Mouse (Mus musculus) forebrain, postnatal 0 days (tissue): ENCODE measurements around the gene Mrln. TPM values are rescaled to one million over a fixed set of nuclear protein-coding genes. Genes with fewer than 3 reads are reported as not detected.
A peak's percentile ranks its signal among the peaks of the same experiment; 100 is the strongest.

ENCODE experiments used
- ATAC-seq: fragments of 200-750 bp; cut with Nextera tagmentation; 2 replicates; pipeline ENCODE4 v1.8.0; 2017; ENCODE audit warnings: mild to moderate bottlenecking, moderate library complexity
- DNase-seq: peaks from one replicate; pipeline ENCODE4 v3.0.0-alpha.2; 2015
- H3K27ac ChIP-seq: fragments of 300-500 bp; sonication (generic); 2 replicates; pipeline ENCODE4 v1.5.1; 2014; ENCODE audit warnings: low read depth, mild to moderate bottlenecking, antibody characterized with exemption, low read length, moderate library complexity, mixed read lengths
- H3K27me3 ChIP-seq: fragments of 300-500 bp; sonication (generic); 2 replicates; pipeline ENCODE4 v1.6.1; 2014; ENCODE audit warnings: mild to moderate bottlenecking, low read length, mixed read lengths; ENCODE audit not compliant: insufficient read depth
- H3K36me3 ChIP-seq: fragments of 300-500 bp; sonication (generic); 2 replicates; pipeline ENCODE4 v1.6.1; 2014; ENCODE audit warnings: mild to moderate bottlenecking, moderate library complexity; ENCODE audit not compliant: insufficient read depth
- H3K4me1 ChIP-seq: fragments of 300-500 bp; sonication (generic); 2 replicates; pipeline ENCODE4 v1.6.1; 2014; ENCODE audit warnings: antibody characterized with exemption; ENCODE audit not compliant: insufficient read depth
- H3K4me2 ChIP-seq: fragments of 300-500 bp; sonication (generic); 2 replicates; pipeline ENCODE4 v1.6.1; 2014; ENCODE audit warnings: low read depth, mild to moderate bottlenecking, moderate library complexity
- H3K4me3 ChIP-seq: fragments of 300-500 bp; sonication (generic); 2 replicates; pipeline ENCODE4 v1.5.1; 2014; ENCODE audit warnings: low read depth, low read length, mixed read lengths
- H3K9ac ChIP-seq: fragments of 300-500 bp; sonication (generic); 2 replicates; pipeline ENCODE4 v1.6.1; 2014; ENCODE audit warnings: mild to moderate bottlenecking
- H3K9me3 ChIP-seq: fragments of 300-500 bp; sonication (generic); 2 replicates; pipeline ENCODE4 v1.6.1; 2016; ENCODE audit warnings: low read length
- CTCF ChIP-seq: sonication (generic); IDR thresholded peaks from 2 replicates; pipeline ENCODE4 v1.5.1; 2016; ENCODE audit warnings: antibody characterized with exemption, control low read depth, low read depth
- WGBS: fragments of 180-500 bp; shearing (Covaris S2); extraction: QIAGEN DNeasy Blood & Tissue Kit; methylation state at CpG from one replicate; pipeline ENCODE4 v1.1.7; 2014; 5-methylcytosine and 5-hydroxymethylcytosine counted together
- polyA plus RNA-seq: library from polyadenylated mRNA; unstranded; fragments of >200 nt; fragmentation: Nextera tagmentation; extraction: Ambion mirVana; gene quantifications from 2 replicates; pipeline ENCODE4 v1.2.1, GENCODE M21; 2015
- total RNA-seq: library from RNA; depleted of rRNA; stranded (reverse); fragments of >200 nt; gene quantifications from 2 replicates; pipeline ENCODE4 v1.2.3, GENCODE M21; 2014

The Mrln gene
- total and polyA plus RNA-seq, 2 experiments from 2014 or later, result 1.00 to 2.7 TPM

GRCm38 (mm10) chr10:70250766-70251165, 46.3 kb downstream of the Mrln start:
- Histone ChIP-seq H3K4me3 (no peak overlapping the region), H3K27me3 (no peaks in the 10 kb centered on the region; the same call in 1 of the 2 replicates), H3K9ac (no peak overlapping the region), H3K36me3 (no peaks in the 10 kb centered on the region), H3K4me1 (no peaks in the 10 kb centered on the region), H3K27ac (no peak overlapping the region), H3K9me3 (no peaks in the 10 kb centered on the region), H3K4me2 (no peak overlapping the region)
- TF ChIP-seq CTCF, result no peak
- WGBS, result 86% methylated on average over 6 of the region's 6 CpGs
- ATAC-seq (no peak), DNase-seq (no peak)

DNA sequence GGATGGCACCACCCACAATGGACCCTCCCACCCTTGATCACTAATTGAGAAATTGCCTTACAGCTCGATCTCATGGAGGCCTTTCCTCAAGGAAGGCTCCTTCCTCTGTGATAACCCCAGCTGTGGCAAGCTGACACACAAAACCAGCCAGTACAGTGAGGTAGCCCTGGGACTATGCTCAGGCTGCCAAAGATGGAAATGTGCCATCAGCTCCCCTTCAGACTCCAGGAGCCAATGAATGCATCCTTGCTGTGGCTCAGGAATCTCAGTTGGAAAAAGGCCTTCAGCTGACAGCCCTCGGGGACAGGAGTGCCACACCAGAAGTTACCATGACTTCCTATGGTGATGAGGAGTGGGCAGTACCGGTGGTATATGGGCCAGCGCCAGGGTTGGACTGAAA, 50.2 kb downstream of the Mrln start:
- ATAC-seq (no peak), DNase-seq (no peak)
- WGBS, result 71% methylated on average over 4 of the region's 4 CpGs
- no peaks in the 10 kb centered on the region for H3K4me1 ChIP-seq
- H3K27me3 ChIP-seq, result no peaks in the 10 kb centered on the region
- no peaks in the 10 kb centered on the region for H3K9me3 ChIP-seq
- H3K27ac ChIP-seq, result no peak overlapping the region
- no peak overlapping the region for H3K9ac ChIP-seq
- no peak for TF ChIP-seq CTCF
- H3K4me3 ChIP-seq, result no peak overlapping the region
- H3K36me3 ChIP-seq, result no peaks in the 10 kb centered on the region
- no peak overlapping the region for H3K4me2 ChIP-seq

DNA sequence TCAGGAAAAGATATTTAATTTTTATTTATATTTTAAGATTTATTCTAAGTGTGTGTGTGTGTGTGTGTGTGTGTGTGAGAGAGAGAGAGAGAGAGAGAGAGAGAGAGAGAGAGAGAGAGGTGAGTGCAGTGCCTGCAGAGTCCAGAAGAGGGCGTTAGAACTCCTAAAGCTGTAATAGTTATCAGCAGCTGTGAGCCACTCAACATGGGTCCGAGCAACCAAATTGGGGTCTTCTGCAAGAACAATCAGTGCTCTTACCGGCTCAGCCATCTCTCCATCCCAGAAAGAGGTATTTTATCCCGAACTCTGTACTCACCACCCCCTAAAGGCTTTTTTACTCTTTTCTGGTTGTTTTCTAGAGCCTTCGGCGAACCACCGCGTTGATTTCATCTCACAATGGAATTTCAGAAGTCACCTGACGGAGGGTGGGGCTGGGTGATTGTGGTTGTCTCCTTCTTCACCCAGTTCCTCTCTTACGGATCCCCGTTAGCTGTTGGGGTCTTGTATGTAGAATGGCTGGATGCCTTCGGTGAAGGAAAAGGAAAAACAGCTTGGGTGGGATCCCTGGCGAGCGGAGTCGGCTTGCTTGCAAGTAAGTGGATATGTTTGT, 51.2 kb downstream of the Mrln start:
- DNase-seq (no peak), ATAC-seq (no peak)
- H3K9ac ChIP-seq, result no peak overlapping the region
- TF ChIP-seq CTCF, result no peak
- no peaks in the 10 kb centered on the region for H3K27me3 ChIP-seq
- H3K9me3 ChIP-seq, result no peaks in the 10 kb centered on the region
- no peaks in the 10 kb centered on the region for H3K36me3 ChIP-seq
- no peak overlapping the region for H3K4me2 ChIP-seq
- H3K27ac ChIP-seq, result no peak overlapping the region
- H3K4me3 ChIP-seq, result no peak overlapping the region
- WGBS, result 87% methylated on average over 15 of the region's 15 CpGs
- no peaks in the 10 kb centered on the region for H3K4me1 ChIP-seq

DNA sequence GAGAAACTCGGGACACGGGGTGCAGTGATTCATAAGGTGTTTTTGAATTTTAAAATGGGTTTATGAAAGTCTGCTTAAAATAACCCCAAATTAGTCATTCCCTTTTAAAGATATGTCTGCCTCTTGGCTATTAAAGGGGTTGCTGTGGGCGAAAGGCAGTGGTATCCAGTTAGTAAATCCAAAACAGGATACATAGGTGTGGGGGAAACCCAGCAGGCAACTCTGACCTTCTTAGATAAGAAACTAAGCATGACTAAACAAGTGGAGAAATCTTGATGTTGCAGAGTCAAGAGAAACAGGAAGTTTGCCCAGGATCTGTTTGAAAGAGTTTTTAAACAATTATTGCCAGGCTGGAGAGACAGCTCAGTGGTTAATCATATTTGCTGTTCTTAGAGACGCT, 52.6 kb downstream of the Mrln start:
- no peak overlapping the region for H3K4me3 ChIP-seq
- no peak overlapping the region for H3K4me2 ChIP-seq
- H3K36me3 ChIP-seq, result no peaks in the 10 kb centered on the region
- no peaks in the 10 kb centered on the region for H3K27me3 ChIP-seq
- no peak for TF ChIP-seq CTCF
- no peak for DNase-seq
- H3K9me3 ChIP-seq, result no peaks in the 10 kb centered on the region
- no peak overlapping the region for H3K9ac ChIP-seq
- 92% methylated on average over 4 of the region's 4 CpGs for WGBS
- H3K4me1 ChIP-seq, result no peaks in the 10 kb centered on the region
- no peak overlapping the region for H3K27ac ChIP-seq
- no peak for ATAC-seq

GRCm38 (mm10) chr10:70260904-70261303, 56.4 kb downstream of the Mrln start:
- H3K4me3 ChIP-seq, result no peak overlapping the region
- TF ChIP-seq CTCF, result no peak
- WGBS, result 53% methylated on average over 4 of the region's 4 CpGs

GRCm38 (mm10) chr10:70262051-70262450, 57.6 kb downstream of the Mrln start:
- WGBS, result 89% methylated on average over 3 of the region's 3 CpGs

More at GRCm38 (mm10) chr10:70260904-70261303, 56.4 kb downstream of the Mrln start:
- Histone ChIP-seq H3K9ac (no peak overlapping the region), H3K4me1 (no peaks in the 10 kb centered on the region), H3K27me3 (no peaks in the 10 kb centered on the region), H3K4me2 (no peak overlapping the region), H3K9me3 (no peaks in the 10 kb centered on the region), H3K36me3 (no peaks in the 10 kb centered on the region), H3K27ac (no peak overlapping the region)
- ATAC-seq (no peak), DNase-seq (no peak)

GRCm38 (mm10) chr10:70263681-70264189, 59.3 kb downstream of the Mrln start:
- WGBS, result 46% methylated on average over 4 of the region's 4 CpGs
- no peak overlapping the region for H3K4me3 ChIP-seq
- no peak overlapping the region for H3K4me2 ChIP-seq
- H3K9me3 ChIP-seq, result no peaks in the 10 kb centered on the region
- no peak for TF ChIP-seq CTCF
- no peaks in the 10 kb centered on the region for H3K4me1 ChIP-seq
- no peak overlapping the region for H3K9ac ChIP-seq
- H3K27me3 ChIP-seq, result no peaks in the 10 kb centered on the region
- DNase-seq (peak; percentile 10), ATAC-seq (no peak)
- no peaks in the 10 kb centered on the region for H3K36me3 ChIP-seq
- no peak overlapping the region for H3K27ac ChIP-seq

More at GRCm38 (mm10) chr10:70262051-70262450, 57.6 kb downstream of the Mrln start:
- Histone ChIP-seq H3K9me3 (no peaks in the 10 kb centered on the region), H3K9ac (no peak overlapping the region), H3K36me3 (no peaks in the 10 kb centered on the region), H3K27ac (no peak overlapping the region), H3K4me3 (no peak overlapping the region), H3K27me3 (no peaks in the 10 kb centered on the region), H3K4me2 (no peak overlapping the region), H3K4me1 (no peaks in the 10 kb centered on the region)
- ATAC-seq, result no peak
- no peak for TF ChIP-seq CTCF
- DNase-seq, result no peak
